Mouse (Mus musculus) neural tube, embryonic 11.5 days (tissue): ENCODE results near the gene Syt9. TPM values are rescaled to one million over a fixed set of nuclear protein-coding genes. Genes with fewer than 3 reads are reported as not detected.
"Not testable (repeated sequence)": the region's sequence is repeated elsewhere in the genome, so short reads cannot be mapped to it uniquely, and the experiment has no call there.

Source experiments
- ATAC-seq: fragments of 200-750 bp; cut with Nextera tagmentation; 2 replicates; pipeline ENCODE4 v1.8.0; 2017; ENCODE audit warnings: moderate number of reproducible peaks, mild to moderate bottlenecking, moderate TSS enrichment, moderate library complexity; ENCODE audit not compliant: insufficient read depth, low FRiP score, low TSS enrichment
- DNase-seq: peaks from one replicate; pipeline ENCODE4 v3.0.0-alpha.2; 2015; ENCODE audit warnings: low spot score
- H3K27ac ChIP-seq: fragments of 300-500 bp; sonication (generic); 2 replicates; pipeline ENCODE4 v1.5.1; 2014; ENCODE audit warnings: low read depth, mild to moderate bottlenecking, low read length
- H3K27me3 ChIP-seq: fragments of 300-500 bp; sonication (generic); 2 replicates; pipeline ENCODE4 v1.6.1; 2014; ENCODE audit warnings: mild to moderate bottlenecking, low read length, mixed read lengths; ENCODE audit not compliant: control insufficient read depth, insufficient read depth
- H3K36me3 ChIP-seq: fragments of 300-500 bp; sonication (generic); 2 replicates; pipeline ENCODE4 v1.6.1; 2014; ENCODE audit warnings: mild to moderate bottlenecking, low read length, moderate library complexity, mixed read lengths; ENCODE audit not compliant: control insufficient read depth, insufficient read depth
- H3K4me1 ChIP-seq: fragments of 300-500 bp; sonication (generic); 2 replicates; pipeline ENCODE4 v1.6.1; 2014; ENCODE audit warnings: low read length, mixed read lengths; ENCODE audit not compliant: control insufficient read depth, insufficient read depth
- H3K4me2 ChIP-seq: fragments of 300-500 bp; sonication (generic); 2 replicates; pipeline ENCODE4 v1.6.1; 2014; ENCODE audit warnings: low read depth, mild to moderate bottlenecking, moderate library complexity
- H3K4me3 ChIP-seq: fragments of 300-500 bp; sonication (generic); 2 replicates; pipeline ENCODE4 v1.5.1; 2014; ENCODE audit warnings: low read depth, low read length
- H3K9ac ChIP-seq: fragments of 300-500 bp; sonication (generic); 2 replicates; pipeline ENCODE4 v1.6.1; 2014; ENCODE audit warnings: mild to moderate bottlenecking, low read length
- H3K9me3 ChIP-seq: fragments of 300-500 bp; sonication (generic); 2 replicates; pipeline ENCODE4 v1.6.1; 2016; ENCODE audit warnings: low read length; ENCODE audit not compliant: control insufficient read depth
- WGBS: fragments of 180-500 bp; shearing (Covaris S2); extraction: QIAGEN DNeasy Blood & Tissue Kit; methylation state at CpG from one replicate; pipeline ENCODE4 v1.1.7; 2014; 5-methylcytosine and 5-hydroxymethylcytosine counted together
- polyA plus RNA-seq: library from polyadenylated mRNA; unstranded; fragments of >200 nt; fragmentation: Nextera tagmentation; extraction: Ambion mirVana; gene quantifications from 2 replicates; pipeline ENCODE4 v1.2.1, GENCODE M21; 2014

Syt9 gene
- polyA plus RNA-seq, 1 experiment from 2014 or later, result 4.4 TPM

- Histone ChIP-seq H3K4me2 (no peak overlapping the region), H3K9me3 (no peaks in the 10 kb centered on the region), H3K9ac (no peak overlapping the region), H3K27ac (no peak overlapping the region), H3K4me1 (no peaks in the 10 kb centered on the region), H3K4me3 (no peak overlapping the region), H3K27me3 (no peaks in the 10 kb centered on the region), H3K36me3 (no peaks in the 10 kb centered on the region)
- WGBS, result 55% methylated on average over 7 of the region's 7 CpGs
- DNase-seq (no peak), ATAC-seq (no peak)
Measured at GRCm38 (mm10) chr7:107478979-107479965, 108.7 kb downstream of the Syt9 start.

- not testable (repeated sequence) for ATAC-seq, H3K9me3 ChIP-seq, H3K27me3 ChIP-seq, H3K36me3 ChIP-seq, H3K27ac ChIP-seq, H3K4me2 ChIP-seq, H3K9ac ChIP-seq, H3K4me3 ChIP-seq, H3K4me1 ChIP-seq, DNase-seq
- WGBS, result 92% methylated on average over 2 of the region's 2 CpGs
Measured at GRCm38 (mm10) chr7:107485709-107486108, 115.2 kb downstream of the Syt9 start.

GRCm38 (mm10) chr7:107495428-107495827, 124.9 kb downstream of the Syt9 start:
- H3K9me3 ChIP-seq, result no peaks in the 10 kb centered on the region
- no peak overlapping the region for H3K9ac ChIP-seq
- no peak for ATAC-seq
- no peak overlapping the region for H3K4me3 ChIP-seq
- no peaks in the 10 kb centered on the region for H3K36me3 ChIP-seq
- H3K27ac ChIP-seq, result no peak overlapping the region
- H3K27me3 ChIP-seq, result no peaks in the 10 kb centered on the region
- no peaks in the 10 kb centered on the region for H3K4me1 ChIP-seq
- DNase-seq, result no peak
- no peak overlapping the region for H3K4me2 ChIP-seq

- H3K9ac ChIP-seq, result no peak overlapping the region
- H3K27ac ChIP-seq, result no peak overlapping the region
- H3K4me3 ChIP-seq, result no peak overlapping the region
- no peaks in the 10 kb centered on the region for H3K36me3 ChIP-seq
- ATAC-seq (no peak), DNase-seq (no peak)
- H3K4me1 ChIP-seq, result no peaks in the 10 kb centered on the region
- H3K4me2 ChIP-seq, result no peak overlapping the region
- no peaks in the 10 kb centered on the region for H3K27me3 ChIP-seq
- 80% methylated on average over 7 of the region's 7 CpGs for WGBS
- no peaks in the 10 kb centered on the region for H3K9me3 ChIP-seq
Measured at GRCm38 (mm10) chr7:107496923-107497322, 126.4 kb downstream of the Syt9 start.

GRCm38 (mm10) chr7:107500641-107501040, 130.1 kb downstream of the Syt9 start:
- WGBS, result 79% methylated on average over 7 of the region's 7 CpGs
- no peaks in the 10 kb centered on the region for H3K27me3 ChIP-seq
- ATAC-seq (no peak), DNase-seq (no peak)
- no peak overlapping the region for H3K9ac ChIP-seq
- H3K4me1 ChIP-seq, result no peaks in the 10 kb centered on the region
- H3K27ac ChIP-seq, result no peak overlapping the region
- H3K4me2 ChIP-seq, result no peak overlapping the region
- H3K9me3 ChIP-seq, result no peaks in the 10 kb centered on the region
- H3K4me3 ChIP-seq, result no peak overlapping the region
- no peaks in the 10 kb centered on the region for H3K36me3 ChIP-seq

- Histone ChIP-seq H3K9ac (no peak overlapping the region), H3K27ac (no peak overlapping the region), H3K4me1 (no peaks in the 10 kb centered on the region), H3K27me3 (no peaks in the 10 kb centered on the region), H3K4me3 (no peak overlapping the region), H3K4me2 (no peak overlapping the region), H3K9me3 (no peaks in the 10 kb centered on the region), H3K36me3 (no peaks in the 10 kb centered on the region)
- WGBS, result 72% methylated on average over 5 of the region's 5 CpGs
- ATAC-seq, result no peak
- no peak for DNase-seq
Measured at GRCm38 (mm10) chr7:107504761-107505712, 134.5 kb downstream of the Syt9 start.

- no peaks in the 10 kb centered on the region for H3K9me3 ChIP-seq
- no peak overlapping the region for H3K27ac ChIP-seq
- no peaks in the 10 kb centered on the region for H3K4me1 ChIP-seq
- DNase-seq (no peak), ATAC-seq (no peak)
- H3K36me3 ChIP-seq, result no peaks in the 10 kb centered on the region
- H3K4me3 ChIP-seq, result no peak overlapping the region
- H3K4me2 ChIP-seq, result no peak overlapping the region
- 82% methylated on average over 3 of the region's 3 CpGs for WGBS
- no peaks in the 10 kb centered on the region for H3K27me3 ChIP-seq
- no peak overlapping the region for H3K9ac ChIP-seq
Measured at GRCm38 (mm10) chr7:107507920-107508319, 137.4 kb downstream of the Syt9 start.

GRCm38 (mm10) chr7:107509740-107510139, 139.2 kb downstream of the Syt9 start:
- ATAC-seq (no peak), DNase-seq (no peak)
- Histone ChIP-seq H3K36me3 (no peaks in the 10 kb centered on the region), H3K27ac (no peak overlapping the region), H3K4me3 (no peak overlapping the region), H3K4me1 (no peaks in the 10 kb centered on the region), H3K4me2 (no peak overlapping the region), H3K9me3 (no peaks in the 10 kb centered on the region), H3K9ac (no peak overlapping the region), H3K27me3 (no peaks in the 10 kb centered on the region)
- 83% methylated on average over 3 of the region's 3 CpGs for WGBS
